Mouse (Mus musculus) forebrain, postnatal 0 days (tissue): Measurements from ENCODE around the gene Hist1h2bg. TPM values are rescaled to one million over a fixed set of nuclear protein-coding genes. Genes with fewer than 3 reads are reported as not detected.
"Not testable (repeated sequence)": the region's sequence is repeated elsewhere in the genome, so short reads cannot be mapped to it uniquely, and the experiment has no call there.

ENCODE experiments used
- ATAC-seq: fragments of 200-750 bp; cut with Nextera tagmentation; 2 replicates; pipeline ENCODE4 v1.8.0; 2017; ENCODE audit warnings: mild to moderate bottlenecking, moderate library complexity
- DNase-seq: peaks from one replicate; pipeline ENCODE4 v3.0.0-alpha.2; 2015
- H3K27ac ChIP-seq: fragments of 300-500 bp; sonication (generic); 2 replicates; pipeline ENCODE4 v1.5.1; 2014; ENCODE audit warnings: low read depth, mild to moderate bottlenecking, antibody characterized with exemption, low read length, moderate library complexity, mixed read lengths
- H3K27me3 ChIP-seq: fragments of 300-500 bp; sonication (generic); 2 replicates; pipeline ENCODE4 v1.6.1; 2014; ENCODE audit warnings: mild to moderate bottlenecking, low read length, mixed read lengths; ENCODE audit not compliant: insufficient read depth
- H3K36me3 ChIP-seq: fragments of 300-500 bp; sonication (generic); 2 replicates; pipeline ENCODE4 v1.6.1; 2014; ENCODE audit warnings: mild to moderate bottlenecking, moderate library complexity; ENCODE audit not compliant: insufficient read depth
- H3K4me1 ChIP-seq: fragments of 300-500 bp; sonication (generic); 2 replicates; pipeline ENCODE4 v1.6.1; 2014; ENCODE audit warnings: antibody characterized with exemption; ENCODE audit not compliant: insufficient read depth
- H3K4me2 ChIP-seq: fragments of 300-500 bp; sonication (generic); 2 replicates; pipeline ENCODE4 v1.6.1; 2014; ENCODE audit warnings: low read depth, mild to moderate bottlenecking, moderate library complexity
- H3K4me3 ChIP-seq: fragments of 300-500 bp; sonication (generic); 2 replicates; pipeline ENCODE4 v1.5.1; 2014; ENCODE audit warnings: low read depth, low read length, mixed read lengths
- H3K9ac ChIP-seq: fragments of 300-500 bp; sonication (generic); 2 replicates; pipeline ENCODE4 v1.6.1; 2014; ENCODE audit warnings: mild to moderate bottlenecking
- H3K9me3 ChIP-seq: fragments of 300-500 bp; sonication (generic); 2 replicates; pipeline ENCODE4 v1.6.1; 2016; ENCODE audit warnings: low read length
- CTCF ChIP-seq: sonication (generic); IDR thresholded peaks from 2 replicates; pipeline ENCODE4 v1.5.1; 2016; ENCODE audit warnings: antibody characterized with exemption, control low read depth, low read depth
- WGBS: fragments of 180-500 bp; shearing (Covaris S2); extraction: QIAGEN DNeasy Blood & Tissue Kit; methylation state at CpG from one replicate; pipeline ENCODE4 v1.1.7; 2014; 5-methylcytosine and 5-hydroxymethylcytosine counted together
- polyA plus RNA-seq: library from polyadenylated mRNA; unstranded; fragments of >200 nt; fragmentation: Nextera tagmentation; extraction: Ambion mirVana; gene quantifications from 2 replicates; pipeline ENCODE4 v1.2.1, GENCODE M21; 2015
- total RNA-seq: library from RNA; depleted of rRNA; stranded (reverse); fragments of >200 nt; gene quantifications from 2 replicates; pipeline ENCODE4 v1.2.3, GENCODE M21; 2014

Gene Hist1h2bg
- total and polyA plus RNA-seq, 2 experiments from 2014 or later = 3.6 to 367 TPM

DNA sequence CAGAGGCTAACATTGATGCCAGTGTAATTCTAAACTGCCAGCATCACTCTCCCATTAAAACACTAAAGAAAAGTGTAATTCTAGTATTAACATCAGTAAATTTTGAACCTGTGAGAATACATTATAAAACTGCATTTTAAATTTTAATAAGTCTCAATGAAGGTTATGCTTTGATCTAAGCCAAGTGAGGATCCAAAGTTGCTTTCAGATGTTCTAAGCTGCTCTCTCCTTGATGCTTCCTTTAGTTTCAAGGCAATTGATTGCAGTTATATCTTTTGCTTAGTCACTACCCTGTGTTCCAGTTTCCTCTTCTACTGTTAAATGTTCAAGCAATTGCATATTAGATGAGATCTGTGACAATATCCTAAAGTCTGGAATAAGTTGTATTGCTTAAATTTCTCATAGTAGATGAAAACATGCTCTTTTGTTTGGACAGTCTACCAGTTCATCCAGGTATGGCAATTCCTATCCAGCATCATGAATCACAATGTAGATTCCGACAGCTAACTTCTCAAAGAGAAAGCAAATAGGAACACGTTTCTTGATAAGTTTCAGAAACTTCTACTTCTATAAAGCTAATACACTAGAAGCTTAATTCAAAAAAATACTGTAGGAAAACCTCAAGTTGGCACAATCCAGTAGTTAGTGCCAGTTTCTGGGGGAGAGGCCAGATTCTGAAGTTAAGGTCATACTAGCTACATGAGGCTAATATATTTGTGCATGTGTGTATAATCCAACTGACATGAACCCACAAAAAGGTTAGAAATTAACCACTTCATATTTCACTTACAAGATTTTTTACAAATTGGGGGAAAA is 1.2 kb downstream of the Hist1h2bg start:
- peak overlapping the region; percentile 53 for H3K9ac ChIP-seq
- H3K27me3 ChIP-seq = no peaks in the 10 kb centered on the region
- H3K4me1 ChIP-seq = peaks cover 27% of the 10 kb centered on the region
- DNase-seq = no peak
- peak overlapping the region; percentile 36 for H3K4me3 ChIP-seq
- ATAC-seq = no peak
- no peak for TF ChIP-seq CTCF
- H3K9me3 ChIP-seq = no peaks in the 10 kb centered on the region
- H3K27ac ChIP-seq = peak overlapping the region; percentile 75
- peak overlapping the region; percentile 67 for H3K4me2 ChIP-seq
- WGBS = 29% methylated on average over 2 of the region's 2 CpGs
- H3K36me3 ChIP-seq = no peaks in the 10 kb centered on the region

DNA sequence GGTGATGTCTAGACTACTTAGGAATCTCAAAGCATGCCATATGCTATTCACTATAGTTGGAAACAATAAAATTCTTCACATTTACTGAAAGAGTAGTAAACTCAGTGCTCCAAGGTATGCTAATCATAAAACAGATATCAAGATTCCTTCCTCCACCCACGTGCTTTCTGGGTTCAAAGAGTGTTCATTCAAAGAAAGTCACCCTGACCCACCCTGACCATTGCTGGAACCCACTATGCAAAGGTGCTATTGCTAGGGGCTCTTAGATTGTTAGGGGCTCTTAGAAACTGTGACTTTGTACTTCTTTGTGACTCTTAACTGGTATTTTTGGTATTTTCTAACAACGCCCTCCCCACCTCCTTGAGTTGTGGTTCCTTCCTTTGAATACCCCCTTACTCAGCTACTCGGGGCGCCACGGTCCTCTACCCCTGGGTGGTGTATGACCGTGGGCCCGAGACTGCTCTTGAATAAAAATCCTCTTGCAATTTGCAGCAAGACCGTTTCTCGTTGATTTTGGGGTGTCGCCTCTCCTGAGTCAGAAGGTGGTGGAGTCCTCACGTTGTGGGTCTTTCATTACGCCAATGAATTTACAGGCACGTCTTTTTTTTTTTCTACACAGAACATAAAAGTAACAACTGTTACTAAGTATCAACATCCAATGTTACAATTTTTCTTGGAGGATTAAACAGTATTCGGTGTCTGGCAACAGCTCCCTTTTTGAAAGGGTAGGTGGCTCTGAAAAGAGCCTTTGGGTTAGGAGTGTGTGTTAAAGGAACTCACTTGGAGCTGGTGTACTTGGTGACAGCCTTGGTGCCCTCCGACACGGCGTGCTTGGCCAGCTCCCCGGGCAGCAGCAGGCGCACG is 2.1 kb downstream of the Hist1h2bg start:
- H3K27ac ChIP-seq = peak overlapping the region; percentile 66
- peak overlapping the region; percentile 48 for H3K9ac ChIP-seq
- peak overlapping the region; percentile 67 for H3K4me2 ChIP-seq
- H3K4me3 ChIP-seq = peak overlapping the region; percentile 36
- not testable (repeated sequence) for ATAC-seq, H3K27me3 ChIP-seq, H3K36me3 ChIP-seq, H3K9me3 ChIP-seq, DNase-seq
- peaks cover 27% of the 10 kb centered on the region for H3K4me1 ChIP-seq
- 11% methylated on average over 18 of the region's 20 CpGs for WGBS

DNA sequence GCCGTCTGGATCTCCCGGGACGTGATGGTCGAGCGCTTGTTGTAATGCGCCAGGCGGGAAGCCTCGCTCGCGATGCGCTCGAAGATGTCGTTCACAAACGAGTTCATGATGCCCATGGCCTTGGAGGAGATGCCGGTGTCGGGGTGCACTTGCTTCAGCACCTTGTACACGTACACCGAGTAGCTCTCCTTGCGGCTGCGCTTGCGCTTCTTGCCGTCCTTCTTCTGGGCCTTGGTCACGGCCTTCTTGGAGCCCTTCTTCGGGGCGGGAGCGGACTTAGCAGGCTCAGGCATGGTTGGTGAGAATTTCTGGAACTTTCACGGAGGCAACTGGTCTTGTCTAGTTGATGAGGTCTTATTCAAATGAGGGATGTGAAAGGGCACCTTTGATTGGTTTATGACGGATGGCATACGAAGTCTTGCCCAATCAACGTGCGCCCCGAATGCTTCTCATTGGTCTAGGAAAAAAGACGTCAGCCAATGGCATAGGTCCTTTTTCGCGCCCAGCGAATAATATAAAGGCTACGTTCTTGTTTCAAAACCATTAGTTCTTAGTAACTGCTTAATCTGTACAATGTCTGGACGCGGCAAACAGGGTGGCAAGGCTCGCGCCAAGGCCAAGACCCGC is 2.8 kb downstream of the Hist1h2bg start, which contains the start of the genes Hist1h2bf and Hist1h2ad:
Gene Hist1h2bf (minus strand): TSS at position 299 of the 627 bp plus-strand sequence.
Gene Hist1h2ad (plus strand): TSS at position 484 of the 627 bp plus-strand sequence.
- H3K9ac ChIP-seq = peak within 1 kb of the TSS; percentile 48
- H3K27me3 ChIP-seq, H3K9me3 ChIP-seq, H3K36me3 ChIP-seq: not testable (repeated sequence)
- peaks cover 27% of the 10 kb centered on the region for H3K4me1 ChIP-seq
- ATAC-seq (peak; percentile 89), DNase-seq (peak; percentile 98)
- WGBS = under 1% methylated on average over 34 of the region's 42 CpGs
- peak within 1 kb of the TSS; percentile 38 for H3K4me3 ChIP-seq
- peak within 1 kb of the TSS; percentile 78 for H3K27ac ChIP-seq
- peak within 1 kb of the TSS; percentile 67 for H3K4me2 ChIP-seq

DNA sequence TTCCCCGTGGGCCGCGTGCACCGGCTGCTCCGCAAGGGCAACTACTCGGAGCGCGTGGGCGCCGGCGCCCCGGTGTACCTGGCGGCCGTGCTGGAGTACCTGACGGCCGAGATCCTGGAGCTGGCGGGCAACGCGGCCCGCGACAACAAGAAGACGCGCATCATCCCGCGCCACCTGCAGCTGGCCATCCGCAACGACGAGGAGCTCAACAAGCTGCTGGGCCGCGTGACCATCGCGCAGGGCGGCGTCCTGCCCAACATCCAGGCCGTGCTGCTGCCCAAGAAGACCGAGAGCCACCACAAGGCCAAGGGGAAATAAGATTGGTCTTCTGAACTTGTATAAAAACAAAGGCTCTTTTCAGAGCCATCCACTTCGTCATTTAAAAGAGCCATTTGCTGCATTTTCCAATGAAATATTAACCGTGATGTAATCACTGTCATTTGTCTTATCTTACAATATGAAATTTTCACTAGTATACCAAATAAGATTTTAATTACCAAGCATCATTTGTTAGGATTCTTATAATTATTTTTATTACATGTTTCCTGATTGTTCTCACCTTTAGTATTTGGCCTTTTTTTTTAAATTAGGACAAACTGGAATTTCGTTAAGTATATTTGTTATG is 3.5 kb downstream of the Hist1h2bg start:
- H3K4me2 ChIP-seq = peak overlapping the region; percentile 67
- not testable (repeated sequence) for H3K36me3 ChIP-seq, H3K9me3 ChIP-seq, H3K27me3 ChIP-seq, H3K9ac ChIP-seq, DNase-seq
- H3K27ac ChIP-seq = peak overlapping the region; percentile 78
- H3K4me1 ChIP-seq = peaks cover 27% of the 10 kb centered on the region
- under 1% methylated on average over 5 of the region's 39 CpGs for whole genome bisulfite sequencing
- H3K4me3 ChIP-seq = peak overlapping the region; percentile 38
- peak; percentile 3 for ATAC-seq

DNA sequence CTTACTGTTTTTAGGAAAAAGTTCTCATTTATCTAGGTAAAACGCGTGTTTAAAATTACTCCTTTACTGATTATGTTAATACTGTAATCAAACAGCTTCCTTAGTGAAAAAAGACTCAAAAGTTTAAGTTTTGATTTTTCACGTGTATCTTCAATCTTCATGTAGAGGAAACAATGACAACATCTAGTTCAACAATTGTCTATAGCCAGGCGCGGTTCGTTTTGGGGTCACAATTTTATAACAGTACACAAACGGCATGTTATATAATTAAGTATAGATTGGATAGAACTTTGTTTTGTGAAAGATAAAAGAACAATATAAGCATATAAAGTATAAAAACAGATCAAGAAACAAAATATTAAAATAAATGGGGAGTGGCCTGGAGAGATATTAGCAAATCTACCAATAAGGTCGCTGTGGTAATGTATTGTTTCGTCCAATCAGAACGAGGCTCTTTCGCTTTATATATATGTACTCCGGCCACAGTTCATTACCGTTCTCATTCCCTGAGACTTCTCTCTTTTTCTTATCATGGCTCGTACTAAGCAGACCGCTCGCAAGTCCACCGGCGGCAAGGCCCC is 4.2 kb downstream of the Hist1h2bg start, which contains the start of gene Hist1h3d:
Gene Hist1h3d (plus strand): TSS at position 493 of the 581 bp plus-strand sequence.
- no peak for TF ChIP-seq CTCF
- under 1% methylated on average over 18 of the region's 18 CpGs for WGBS
- ATAC-seq = peak; percentile 37

DNA sequence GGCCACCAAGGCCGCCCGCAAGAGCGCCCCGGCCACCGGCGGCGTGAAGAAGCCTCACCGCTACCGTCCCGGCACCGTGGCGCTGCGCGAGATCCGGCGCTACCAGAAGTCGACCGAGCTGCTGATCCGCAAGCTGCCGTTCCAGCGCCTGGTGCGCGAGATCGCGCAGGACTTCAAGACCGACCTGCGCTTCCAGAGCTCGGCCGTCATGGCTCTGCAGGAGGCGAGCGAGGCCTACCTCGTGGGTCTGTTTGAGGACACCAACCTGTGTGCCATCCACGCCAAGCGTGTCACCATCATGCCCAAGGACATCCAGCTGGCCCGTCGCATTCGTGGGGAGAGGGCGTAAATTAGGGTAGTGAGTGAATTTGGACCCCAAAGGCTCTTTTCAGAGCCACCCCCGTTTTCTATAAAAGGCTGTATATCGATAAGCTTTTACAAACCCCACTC is 4.7 kb downstream of the Hist1h2bg start:
- Histone ChIP-seq H3K9ac (peak overlapping the region; percentile 50), H3K27ac (peak overlapping the region; percentile 75), H3K4me1 (peaks cover 22% of the 10 kb centered on the region), H3K4me3 (peak overlapping the region; percentile 38), H3K4me2 (peak overlapping the region; percentile 67)
- not testable (repeated sequence) for H3K9me3 ChIP-seq, DNase-seq, H3K27me3 ChIP-seq, H3K36me3 ChIP-seq, ATAC-seq
- whole genome bisulfite sequencing = under 1% methylated on average over 11 of the region's 40 CpGs

More for the DNA sequence above, 4.2 kb downstream of the Hist1h2bg start, which contains the start of gene Hist1h3d:
- H3K4me3 ChIP-seq = peak within 1 kb of the TSS; percentile 38
- H3K4me1 ChIP-seq = peaks cover 23% of the 10 kb centered on the region
- H3K4me2 ChIP-seq = peak within 1 kb of the TSS; percentile 67
- H3K27me3 ChIP-seq = no peaks in the 10 kb centered on the region
- H3K36me3 ChIP-seq = no peaks in the 10 kb centered on the region
- no peaks in the 10 kb centered on the region for H3K9me3 ChIP-seq
- peak within 1 kb of the TSS; percentile 78 for H3K27ac ChIP-seq
- H3K9ac ChIP-seq = peak within 1 kb of the TSS; percentile 50
- peak; percentile 87 for DNase-seq
